Mouse (Mus musculus) heart, embryonic 10.5 days (tissue): ENCODE results near the gene Efnb1. TPM values are rescaled to one million over a fixed set of nuclear protein-coding genes. Genes with fewer than 3 reads are reported as not detected.

Experiments used
- DNase-seq: peaks from one replicate; pipeline ENCODE4 v3.0.0-alpha.2; 2017; ENCODE audit warnings: low spot score
- H3K27ac ChIP-seq: fragments of 300-500 bp; sonication (generic); 2 replicates; pipeline ENCODE4 v1.5.1; 2016; ENCODE audit warnings: mild to moderate bottlenecking
- H3K27me3 ChIP-seq: fragments of 300-500 bp; sonication (generic); 2 replicates; pipeline ENCODE4 v1.6.1; 2016; ENCODE audit warnings: mild to moderate bottlenecking; ENCODE audit not compliant: poor library complexity, insufficient read depth, severe bottlenecking
- H3K36me3 ChIP-seq: fragments of 300-500 bp; sonication (generic); 2 replicates; pipeline ENCODE4 v1.6.1; 2016; ENCODE audit warnings: mild to moderate bottlenecking, moderate library complexity
- H3K4me1 ChIP-seq: fragments of 300-500 bp; sonication (generic); 2 replicates; pipeline ENCODE4 v1.6.1; 2016; ENCODE audit warnings: mild to moderate bottlenecking
- H3K4me3 ChIP-seq: fragments of 300-500 bp; sonication (generic); 2 replicates; pipeline ENCODE4 v1.5.1; 2016; ENCODE audit warnings: mild to moderate bottlenecking, moderate library complexity
- H3K9me3 ChIP-seq: fragments of 300-500 bp; sonication (generic); 2 replicates; pipeline ENCODE4 v1.6.1; 2016; ENCODE audit warnings: mild to moderate bottlenecking, moderate library complexity
- WGBS: fragments of 180-500 bp; shearing (Covaris S2); methylation state at CpG from one replicate; pipeline ENCODE4 v1.1.7; 2016; 5-methylcytosine and 5-hydroxymethylcytosine counted together
- polyA plus RNA-seq: library from polyadenylated mRNA; unstranded; fragments of >200 nt; fragmentation: Nextera tagmentation; extraction: Ambion mirVana; gene quantifications from 2 replicates; pipeline ENCODE4 v1.2.1, GENCODE M21; 2016

The Efnb1 gene
- polyA plus RNA-seq, 1 experiment from 2014 or later, result 33.1 TPM

GRCm38 (mm10) chrX:99145561-99145960 lies 9.6 kb downstream of the Efnb1 start:
- no peaks in the 10 kb centered on the region for H3K9me3 ChIP-seq
- H3K36me3 ChIP-seq, result peaks cover 47% of the 10 kb centered on the region
- no peak for DNase-seq
- no peak overlapping the region for H3K27ac ChIP-seq
- peaks cover 48% of the 10 kb centered on the region for H3K27me3 ChIP-seq
- WGBS, result 88% methylated on average over 7 of the region's 7 CpGs
- peaks cover 19% of the 10 kb centered on the region for H3K4me1 ChIP-seq
- H3K4me3 ChIP-seq, result no peak overlapping the region

- H3K27me3 ChIP-seq, result peaks cover 56% of the 10 kb centered on the region
- H3K27ac ChIP-seq, result no peak overlapping the region
- no peak overlapping the region for H3K4me3 ChIP-seq
- DNase-seq, result no peak
- no peaks in the 10 kb centered on the region for H3K9me3 ChIP-seq
- 0 out of 2 replicates have a peak, but pooled peaks cover 5% of the 10 kb centered on the region for H3K4me1 ChIP-seq
- peaks cover 50% of the 10 kb centered on the region for H3K36me3 ChIP-seq
- 67% methylated on average over 11 of the region's 11 CpGs for WGBS
Observed at GRCm38 (mm10) chrX:99148061-99148905, 12.4 kb downstream of the Efnb1 start.

GRCm38 (mm10) chrX:99149047-99149446 lies 13.1 kb downstream of the Efnb1 start:
- Histone ChIP-seq H3K36me3 (peaks cover 50% of the 10 kb centered on the region), H3K27ac (no peak overlapping the region), H3K27me3 (peaks cover 63% of the 10 kb centered on the region), H3K9me3 (no peaks in the 10 kb centered on the region), H3K4me1 (0 out of 2 replicates have a peak, but pooled peaks cover 5% of the 10 kb centered on the region), H3K4me3 (no peak overlapping the region)
- no peak for DNase-seq
- 76% methylated on average over 7 of the region's 7 CpGs for WGBS

GRCm38 (mm10) chrX:99149900-99150299 lies 14.0 kb downstream of the Efnb1 start:
- H3K36me3 ChIP-seq, result peaks cover 49% of the 10 kb centered on the region
- peaks cover 72% of the 10 kb centered on the region for H3K27me3 ChIP-seq
- WGBS, result 71% methylated on average over 2 of the region's 2 CpGs

GRCm38 (mm10) chrX:99150712-99151111 lies 14.8 kb downstream of the Efnb1 start:
- 67% methylated on average over 3 of the region's 3 CpGs for WGBS
- H3K4me3 ChIP-seq, result no peak overlapping the region
- H3K9me3 ChIP-seq, result no peaks in the 10 kb centered on the region
- no peak overlapping the region for H3K27ac ChIP-seq
- no peak for DNase-seq
- peaks cover 40% of the 10 kb centered on the region for H3K36me3 ChIP-seq
- peaks cover 78% of the 10 kb centered on the region for H3K27me3 ChIP-seq
- H3K4me1 ChIP-seq, result 0 out of 2 replicates have a peak, but pooled peaks cover 5% of the 10 kb centered on the region

More at GRCm38 (mm10) chrX:99149900-99150299, 14.0 kb downstream of the Efnb1 start:
- Histone ChIP-seq H3K9me3 (no peaks in the 10 kb centered on the region), H3K4me3 (no peak overlapping the region), H3K4me1 (0 out of 2 replicates have a peak, but pooled peaks cover 5% of the 10 kb centered on the region), H3K27ac (no peak overlapping the region)
- no peak for DNase-seq

- WGBS, result 86% methylated on average over 4 of the region's 4 CpGs
- no peak for DNase-seq
- H3K4me1 ChIP-seq, result peaks cover 9% of the 10 kb centered on the region; the same call in 1 of the 2 replicates
Observed at GRCm38 (mm10) chrX:99151434-99151833, 15.5 kb downstream of the Efnb1 start.

GRCm38 (mm10) chrX:99152141-99152540 lies 16.2 kb downstream of the Efnb1 start:
- H3K4me3 ChIP-seq, result no peak overlapping the region
- H3K4me1 ChIP-seq, result peaks cover 15% of the 10 kb centered on the region; the same call in 1 of the 2 replicates
- no peaks in the 10 kb centered on the region for H3K9me3 ChIP-seq
- no peak for DNase-seq
- H3K27ac ChIP-seq, result no peak overlapping the region
- peaks cover 84% of the 10 kb centered on the region for H3K27me3 ChIP-seq
- peaks cover 26% of the 10 kb centered on the region for H3K36me3 ChIP-seq
- 40% methylated on average over 3 of the region's 3 CpGs for WGBS

More at GRCm38 (mm10) chrX:99151434-99151833, 15.5 kb downstream of the Efnb1 start:
- H3K9me3 ChIP-seq, result no peaks in the 10 kb centered on the region
- H3K4me3 ChIP-seq, result no peak overlapping the region
- H3K27ac ChIP-seq, result no peak overlapping the region
- H3K27me3 ChIP-seq, result peaks cover 84% of the 10 kb centered on the region
- H3K36me3 ChIP-seq, result peaks cover 33% of the 10 kb centered on the region

GRCm38 (mm10) chrX:99152566-99153265 lies 16.8 kb downstream of the Efnb1 start:
- no peak overlapping the region for H3K27ac ChIP-seq
- DNase-seq, result no peak
- peaks cover 85% of the 10 kb centered on the region for H3K27me3 ChIP-seq

GRCm38 (mm10) chrX:99153266-99153646 lies 17.3 kb downstream of the Efnb1 start:
- Histone ChIP-seq H3K27me3 (peaks cover 90% of the 10 kb centered on the region), H3K4me3 (no peak overlapping the region), H3K36me3 (peaks cover 20% of the 10 kb centered on the region)

More at GRCm38 (mm10) chrX:99152566-99153265, 16.8 kb downstream of the Efnb1 start:
- WGBS, result 42% methylated on average over 9 of the region's 9 CpGs
- Histone ChIP-seq H3K36me3 (peaks cover 20% of the 10 kb centered on the region), H3K4me1 (peaks cover 17% of the 10 kb centered on the region; the same call in 1 of the 2 replicates), H3K9me3 (no peaks in the 10 kb centered on the region), H3K4me3 (no peak overlapping the region)

GRCm38 (mm10) chrX:99154358-99154757 lies 18.4 kb downstream of the Efnb1 start:
- H3K4me1 ChIP-seq, result peaks cover 12% of the 10 kb centered on the region; the same call in 1 of the 2 replicates
- H3K27ac ChIP-seq, result no peak overlapping the region
- DNase-seq, result no peak
- H3K36me3 ChIP-seq, result 0 out of 2 replicates have a peak, but pooled peaks cover 14% of the 10 kb centered on the region
- 74% methylated on average over 5 of the region's 5 CpGs for WGBS
- peaks cover 97% of the 10 kb centered on the region for H3K27me3 ChIP-seq
- H3K9me3 ChIP-seq, result no peaks in the 10 kb centered on the region
- no peak overlapping the region for H3K4me3 ChIP-seq

More at GRCm38 (mm10) chrX:99153266-99153646, 17.3 kb downstream of the Efnb1 start:
- no peaks in the 10 kb centered on the region for H3K9me3 ChIP-seq
- peaks cover 17% of the 10 kb centered on the region; the same call in 1 of the 2 replicates for H3K4me1 ChIP-seq
- 48% methylated on average over 3 of the region's 3 CpGs for WGBS
- H3K27ac ChIP-seq, result no peak overlapping the region
- no peak for DNase-seq

- H3K27ac ChIP-seq, result no peak overlapping the region
- WGBS, result 71% methylated on average over 8 of the region's 8 CpGs
- H3K27me3 ChIP-seq, result peaks cover 91% of the 10 kb centered on the region
- H3K4me3 ChIP-seq, result no peak overlapping the region
- peaks cover 12% of the 10 kb centered on the region; the same call in 1 of the 2 replicates for H3K4me1 ChIP-seq
- no peak for DNase-seq
- no peaks in the 10 kb centered on the region for H3K36me3 ChIP-seq
- no peaks in the 10 kb centered on the region for H3K9me3 ChIP-seq
Observed at GRCm38 (mm10) chrX:99159020-99159419, 23.1 kb downstream of the Efnb1 start.

- Histone ChIP-seq H3K4me1 (no peaks in the 10 kb centered on the region), H3K27me3 (peaks cover 90% of the 10 kb centered on the region), H3K36me3 (no peaks in the 10 kb centered on the region), H3K27ac (no peak overlapping the region), H3K4me3 (no peak overlapping the region), H3K9me3 (no peaks in the 10 kb centered on the region)
- WGBS, result 81% methylated on average over 2 of the region's 2 CpGs
- no peak for DNase-seq
Observed at GRCm38 (mm10) chrX:99164111-99164510, 28.2 kb downstream of the Efnb1 start.
